Mouse (Mus musculus) heart, postnatal 0 days (tissue): ENCODE results near the gene Sugp1. TPM values are rescaled to one million over a fixed set of nuclear protein-coding genes. Genes with fewer than 3 reads are reported as not detected.

ENCODE experiments used
- ATAC-seq: fragments of 200-750 bp; cut with Nextera tagmentation; 2 replicates; pipeline ENCODE4 v1.8.0; 2017; ENCODE audit warnings: low read depth, moderate number of reproducible peaks, moderate library complexity; ENCODE audit not compliant: insufficient read depth
- DNase-seq: peaks from one replicate; pipeline ENCODE4 v3.0.0-alpha.2; 2016; ENCODE audit warnings: low spot score
- H3K27ac ChIP-seq: fragments of 300-500 bp; sonication (generic); 2 replicates; pipeline ENCODE4 v1.5.1; 2014; ENCODE audit warnings: low read depth, mild to moderate bottlenecking
- H3K27me3 ChIP-seq: fragments of 300-500 bp; sonication (generic); 2 replicates; pipeline ENCODE4 v1.6.1; 2014; ENCODE audit warnings: low read length, mixed read lengths; ENCODE audit not compliant: control insufficient read depth, insufficient read depth
- H3K36me3 ChIP-seq: fragments of 300-500 bp; sonication (generic); replicated peaks from 2 replicates; pipeline ENCODE4 v1.6.1; 2014; ENCODE audit warnings: low read length, mixed read lengths; ENCODE audit not compliant: control insufficient read depth, insufficient read depth
- H3K4me1 ChIP-seq: fragments of 300-500 bp; sonication (generic); 2 replicates; pipeline ENCODE4 v1.6.1; 2014; ENCODE audit warnings: antibody characterized with exemption; ENCODE audit not compliant: control insufficient read depth, insufficient read depth
- H3K4me2 ChIP-seq: fragments of 300-500 bp; sonication (generic); 2 replicates; pipeline ENCODE4 v1.6.1; 2014; ENCODE audit warnings: low read depth, mild to moderate bottlenecking, low read length, moderate library complexity
- H3K4me3 ChIP-seq: fragments of 300-500 bp; sonication (generic); 2 replicates; pipeline ENCODE4 v1.5.1; 2014; ENCODE audit warnings: low read depth, low read length
- H3K9ac ChIP-seq: fragments of 300-500 bp; sonication (generic); replicated peaks from 2 replicates; pipeline ENCODE4 v1.6.1; 2014; ENCODE audit warnings: low read depth, low read length, mixed read lengths
- H3K9me3 ChIP-seq: fragments of 300-500 bp; sonication (generic); replicated peaks from 2 replicates; pipeline ENCODE4 v1.6.1; 2016; ENCODE audit warnings: low read length; ENCODE audit not compliant: control insufficient read depth
- CTCF ChIP-seq: IDR thresholded peaks from 2 replicates; pipeline ENCODE4 v1.5.1; 2016; ENCODE audit warnings: antibody characterized with exemption, control low read depth, low read depth
- EP300 ChIP-seq: IDR thresholded peaks from 2 replicates; pipeline ENCODE4 v1.6.1; 2016; ENCODE audit warnings: antibody characterized with exemption, low read depth
- WGBS: fragments of 180-500 bp; shearing (Covaris S2); extraction: QIAGEN DNeasy Blood & Tissue Kit; methylation state at CpG from one replicate; pipeline ENCODE4 v1.1.7; 2014; 5-methylcytosine and 5-hydroxymethylcytosine counted together
- polyA plus RNA-seq: library from polyadenylated mRNA; unstranded; fragments of >200 nt; fragmentation: Nextera tagmentation; extraction: Ambion mirVana; gene quantifications from 2 replicates; pipeline ENCODE4 v1.2.1, GENCODE M21; 2015
- total RNA-seq: library from RNA; depleted of rRNA; stranded (reverse); fragments of >200 nt; gene quantifications from 2 replicates; pipeline ENCODE4 v1.2.3, GENCODE M21; 2014; ENCODE audit warnings: low replicate concordance

The Sugp1 gene
- total and polyA plus RNA-seq, 2 experiments from 2014 or later: 11.5 to 22.6 TPM

DNA sequence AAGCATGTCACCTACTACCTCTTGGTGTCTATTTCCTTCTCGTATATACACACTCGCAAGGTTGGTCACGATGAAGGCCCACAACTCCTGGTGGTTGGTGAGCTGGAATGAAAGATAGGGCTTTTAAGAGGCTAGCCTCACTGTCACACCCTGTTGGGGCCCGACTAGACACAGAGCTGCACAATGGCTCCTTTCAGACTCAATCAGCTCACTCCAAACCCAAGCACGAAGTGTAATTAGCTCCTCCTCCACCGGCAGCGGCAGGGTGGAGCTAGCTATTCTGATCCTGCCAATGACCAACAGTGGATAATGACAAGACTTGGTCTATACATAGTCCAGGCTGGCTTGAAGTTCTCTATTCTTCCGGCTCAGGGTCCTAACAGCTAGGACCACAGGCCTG lies 19.0 kb upstream of the Sugp1 start:
- no peaks in the 10 kb centered on the region for H3K9me3 ChIP-seq
- H3K4me3 ChIP-seq: no peak overlapping the region
- H3K36me3 ChIP-seq: peaks cover 100% of the 10 kb centered on the region
- 81% methylated on average over 8 of the region's 8 CpGs for WGBS
- H3K4me2 ChIP-seq: no peak overlapping the region
- no peak for ATAC-seq
- H3K4me1 ChIP-seq: no peaks in the 10 kb centered on the region
- TF ChIP-seq CTCF: no peak
- no peak for TF ChIP-seq EP300
- H3K27me3 ChIP-seq: no peaks in the 10 kb centered on the region
- no peak overlapping the region for H3K9ac ChIP-seq
- H3K27ac ChIP-seq: no peak overlapping the region
- DNase-seq: no peak

- DNase-seq (no peak), ATAC-seq (no peak)
- WGBS: 100% methylated on average over 2 of the region's 2 CpGs
- Histone ChIP-seq H3K9me3 (no peaks in the 10 kb centered on the region), H3K4me3 (no peak overlapping the region), H3K4me2 (no peak overlapping the region), H3K27me3 (no peaks in the 10 kb centered on the region), H3K36me3 (peaks cover 99% of the 10 kb centered on the region), H3K4me1 (no peaks in the 10 kb centered on the region; the same call in 1 of the 2 replicates), H3K27ac (no peak overlapping the region), H3K9ac (no peak overlapping the region)
- TF ChIP-seq CTCF: no peak
- TF ChIP-seq EP300: no peak
These were observed 16.5 kb upstream of the Sugp1 start for GRCm38 (mm10) chr8:70026151-70026550.

- H3K9me3 ChIP-seq: no peaks in the 10 kb centered on the region
- peak overlapping the region; percentile 13; the same call in 1 of the 2 replicates for H3K27ac ChIP-seq
- DNase-seq (no peak), ATAC-seq (peak; percentile 56)
- TF ChIP-seq CTCF (no peak), EP300 (no peak)
- WGBS: 41% methylated on average over 1 of the region's 1 CpGs
- H3K36me3 ChIP-seq: peaks cover 63% of the 10 kb centered on the region
- no peak overlapping the region for H3K9ac ChIP-seq
- H3K4me1 ChIP-seq: no peaks in the 10 kb centered on the region; the same call in 1 of the 2 replicates
- no peak overlapping the region for H3K4me3 ChIP-seq
- H3K4me2 ChIP-seq: no peak overlapping the region
- H3K27me3 ChIP-seq: no peaks in the 10 kb centered on the region
These were observed 12.4 kb upstream of the Sugp1 start for GRCm38 (mm10) chr8:70030255-70030654.

- Histone ChIP-seq H3K9ac (no peak overlapping the region), H3K4me1 (peaks cover 12% of the 10 kb centered on the region; the same call in 1 of the 2 replicates), H3K4me3 (no peak overlapping the region), H3K27me3 (no peaks in the 10 kb centered on the region), H3K9me3 (no peaks in the 10 kb centered on the region), H3K36me3 (peaks cover 3% of the 10 kb centered on the region; the same call in 1 of the 2 replicates), H3K4me2 (no peak overlapping the region), H3K27ac (no peak overlapping the region)
- 89% methylated on average over 1 of the region's 1 CpGs for WGBS
- no peak for DNase-seq
- ATAC-seq: no peak
- TF ChIP-seq CTCF: no peak
These were observed 4.6 kb upstream of the Sugp1 start for GRCm38 (mm10) chr8:70037994-70038393.

DNA sequence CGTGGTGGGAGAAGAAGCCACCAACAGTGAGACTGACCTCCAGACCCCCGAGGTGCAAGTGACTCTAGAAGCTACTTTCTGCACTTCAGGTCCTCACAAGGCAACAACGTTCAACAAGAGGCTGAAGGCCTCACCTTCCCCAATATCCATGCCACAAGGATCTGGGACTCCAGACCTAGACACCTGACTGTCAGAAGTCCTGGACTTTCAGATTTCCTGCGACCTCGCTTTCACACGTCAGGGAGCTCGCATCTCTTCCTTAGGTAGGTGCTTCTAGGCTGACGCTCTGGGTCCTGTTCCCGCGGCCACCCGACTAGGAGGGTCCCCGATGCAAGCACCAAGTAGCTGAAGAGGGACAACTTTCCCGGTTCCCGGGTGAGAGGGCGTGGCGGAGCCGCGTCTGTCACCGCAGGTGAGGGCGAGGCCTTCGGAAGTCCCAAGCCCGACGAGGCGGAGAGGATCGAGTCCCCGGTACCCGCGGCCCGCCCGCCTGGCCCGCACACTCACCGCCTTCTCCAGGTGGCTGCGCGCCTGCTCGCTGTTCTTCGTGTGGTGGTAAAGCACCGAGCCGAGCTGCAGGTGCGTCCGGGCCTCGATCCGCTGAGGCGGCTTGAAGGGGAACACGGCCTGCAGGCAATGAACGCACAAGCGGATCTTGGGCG lies 597 bp upstream of the Sugp1 start:
- WGBS: 2% methylated on average over 47 of the region's 47 CpGs
- peak overlapping the region; percentile 92 for H3K4me3 ChIP-seq
- DNase-seq (no peak), ATAC-seq (peak; percentile 21; the same call in 1 of the 2 replicates)
- H3K9ac ChIP-seq: peak overlapping the region; percentile 96
- H3K36me3 ChIP-seq: no peaks in the 10 kb centered on the region
- TF ChIP-seq EP300 (no peak), CTCF (no peak)
- no peaks in the 10 kb centered on the region for H3K9me3 ChIP-seq
- H3K27me3 ChIP-seq: no peaks in the 10 kb centered on the region
- H3K4me2 ChIP-seq: peak overlapping the region; percentile 98
- H3K27ac ChIP-seq: peak overlapping the region; percentile 69
- H3K4me1 ChIP-seq: peaks cover 22% of the 10 kb centered on the region

- DNase-seq (no peak), ATAC-seq (no peak)
- Histone ChIP-seq H3K4me2 (no peak overlapping the region), H3K4me3 (no peak overlapping the region), H3K9me3 (no peaks in the 10 kb centered on the region), H3K36me3 (peaks cover 7% of the 10 kb centered on the region), H3K27ac (no peak overlapping the region), H3K4me1 (peaks cover 22% of the 10 kb centered on the region), H3K27me3 (no peaks in the 10 kb centered on the region), H3K9ac (no peak overlapping the region)
- WGBS: 87% methylated on average over 5 of the region's 5 CpGs
- TF ChIP-seq CTCF: no peak
- no peak for TF ChIP-seq EP300
These were observed 1.4 kb downstream of the Sugp1 start for GRCm38 (mm10) chr8:70043996-70044395.
